Mouse (Mus musculus): Measurements from ENCODE around the gene Slc16a2.

GRCm38 (mm10) chrX:103658985-103659384 is 162.8 kb downstream of the Slc16a2 start:
- no peak for TF ChIP-seq POLR2A (IDR thresholded peaks at IDR 0.05; ENCODE audit: insufficient read length, low read depth)
- no peak for TF ChIP-seq TCF3 (IDR thresholded peaks at IDR 0.05; ENCODE audit: insufficient read length, low read depth)
